Mouse (Mus musculus): ENCODE data around the gene P4hb. TPM values are rescaled to one million over a fixed set of nuclear protein-coding genes. Genes with fewer than 3 reads are reported as not detected.

The P4hb gene
- total and polyA plus RNA-seq, 3 experiments: 563 to 1,152 (median 625) TPM

DNA sequence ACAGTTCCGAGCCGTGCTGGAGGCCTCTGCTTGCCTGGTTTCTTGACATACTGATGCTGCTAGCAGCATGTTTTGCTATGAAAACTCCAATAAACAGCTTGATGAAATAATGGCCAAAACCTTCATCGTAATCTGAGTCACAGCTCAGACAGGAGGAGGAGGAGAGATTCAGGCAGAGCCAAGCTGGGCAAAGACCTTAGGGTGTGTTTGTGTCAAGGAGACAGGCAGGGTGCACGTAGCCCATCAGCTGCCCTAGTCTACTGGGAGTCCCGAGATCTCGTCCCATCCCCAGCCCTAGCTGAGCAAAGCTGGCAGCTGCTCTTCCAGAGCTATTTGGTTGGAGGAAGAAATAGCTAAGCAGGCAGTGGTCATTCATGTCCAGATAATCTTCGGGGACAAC is 32.6 kb upstream of the P4hb start:
- DNase-seq (ENCODE audit: low read depth, low spot score): no peak
- Histone ChIP-seq H3K4me3 (ENCODE audit: control insufficient read depth in 1 of 2, insufficient read depth in 1 of 2, low read depth in 2 of 2, low read length in 2 of 2) (no peak overlapping the region), H3K27ac (ENCODE audit: control insufficient read depth, low read depth, low read length) (no peak overlapping the region), H3K4me1 (ENCODE audit: control insufficient read depth in 1 of 2, insufficient read depth in 2 of 2, low read length in 2 of 2) (no peaks in the 10 kb centered on the region), H3K9ac (ENCODE audit: control insufficient read depth, low read depth, low read length, poor library complexity, severe bottlenecking) (no peak overlapping the region), H3K27me3 (ENCODE audit: control insufficient read depth in 1 of 2, insufficient read depth in 2 of 2, low read length in 2 of 2) (no peaks in the 10 kb centered on the region), H3K9me3 (replicated peaks; ENCODE audit: insufficient read depth, low read length) (no peaks in the 10 kb centered on the region), H3K36me3 (ENCODE audit: control insufficient read depth in 1 of 2, insufficient read depth in 2 of 2, low read length in 2 of 2) (peaks cover 5 to 11% of the 10 kb centered on the region in 2 experiments), H3K79me2 (ENCODE audit: control insufficient read depth, insufficient read depth, low read length, poor library complexity) (peaks cover 2% of the 10 kb centered on the region; the same call in 1 of the 2 replicates)
- no peak for TF ChIP-seq HCFC1 (IDR thresholded peaks at IDR 0.05; ENCODE audit: low read depth, low read length)
- TF ChIP-seq RAD21 (IDR thresholded peaks at IDR 0.05; ENCODE audit: low read depth, low read length): no peak
- no peak for TF ChIP-seq MAFK (IDR thresholded peaks at IDR 0.05; ENCODE audit: borderline replicate concordance, low read depth, low read length)
- no peak for TF ChIP-seq TCF12 (IDR thresholded peaks at IDR 0.05; ENCODE audit: low read depth, low read length)
- TF ChIP-seq NELFE (IDR thresholded peaks at IDR 0.05; ENCODE audit: low read depth, low read length): no peak
- no peak for TF ChIP-seq NRF1 (IDR thresholded peaks at IDR 0.05; ENCODE audit: insufficient read depth, low read depth, low read length, poor library complexity, severe bottlenecking)
- no peak for TF ChIP-seq ZKSCAN1 (IDR thresholded peaks at IDR 0.05; ENCODE audit: low read depth, low read length)
- TF ChIP-seq MAX (IDR thresholded peaks at IDR 0.05; ENCODE audit: low read length): no peak
- no peak for TF ChIP-seq GABPA (IDR thresholded peaks at IDR 0.05; ENCODE audit: low read depth, low read length)
- no peak for TF ChIP-seq ETS1 (IDR thresholded peaks at IDR 0.05; ENCODE audit: low read depth, low read length)
- TF ChIP-seq ZNF384 (IDR thresholded peaks at IDR 0.05; ENCODE audit: low read depth, low read length): no peak
- no peak for TF ChIP-seq ELF1 (IDR thresholded peaks at IDR 0.05; ENCODE audit: low read depth, low read length)
- TF ChIP-seq MXI1 (IDR thresholded peaks at IDR 0.05; ENCODE audit: low read depth, low read length): no peak

DNA sequence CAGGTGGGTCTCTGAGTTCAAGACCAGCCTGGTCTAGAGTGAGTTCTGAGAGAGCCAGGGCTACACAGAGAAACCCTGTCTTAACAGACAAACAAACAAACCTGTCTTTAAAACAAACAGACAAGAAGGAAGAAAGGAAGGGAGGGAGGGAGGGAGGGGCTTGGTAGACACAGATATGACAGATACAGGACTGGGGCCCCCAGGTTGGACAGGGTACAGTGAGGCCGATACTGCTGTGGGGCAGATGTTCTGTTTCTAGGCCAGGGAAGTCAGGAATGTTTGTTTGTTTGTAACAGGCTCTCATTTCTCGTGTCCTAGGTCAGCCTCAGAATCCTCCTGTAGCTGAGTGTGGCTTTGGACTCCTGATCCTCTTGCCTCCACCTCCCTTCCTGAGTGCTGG is 30.5 kb upstream of the P4hb start:
- Histone ChIP-seq H3K27me3 (ENCODE audit: control insufficient read depth in 1 of 2, insufficient read depth in 2 of 2, low read length in 2 of 2) (no peaks in the 10 kb centered on the region), H3K9ac (ENCODE audit: control insufficient read depth, low read depth, low read length, poor library complexity, severe bottlenecking) (no peak overlapping the region), H3K9me3 (replicated peaks; ENCODE audit: insufficient read depth, low read length) (no peaks in the 10 kb centered on the region), H3K36me3 (ENCODE audit: control insufficient read depth in 1 of 2, insufficient read depth in 2 of 2, low read length in 2 of 2) (peaks cover 12 to 21% of the 10 kb centered on the region in 2 experiments), H3K79me2 (ENCODE audit: control insufficient read depth, insufficient read depth, low read length, poor library complexity) (peaks cover 15% of the 10 kb centered on the region), H3K27ac (ENCODE audit: control insufficient read depth, low read depth, low read length) (no peak overlapping the region), H3K4me3 (ENCODE audit: control insufficient read depth in 1 of 2, insufficient read depth in 1 of 2, low read depth in 2 of 2, low read length in 2 of 2) (no peak overlapping the region), H3K4me1 (ENCODE audit: control insufficient read depth in 1 of 2, insufficient read depth in 2 of 2, low read length in 2 of 2) (peaks cover 5 to 14% of the 10 kb centered on the region in 2 experiments)
- TF ChIP-seq MYC (IDR thresholded peaks at IDR 0.05; ENCODE audit: low read depth, low read length): no peak
- TF ChIP-seq TCF12 (IDR thresholded peaks at IDR 0.05; ENCODE audit: low read depth, low read length): no peak
- TF ChIP-seq RCOR1 (IDR thresholded peaks at IDR 0.05; ENCODE audit: low read depth, low read length): no peak
- TF ChIP-seq TAL1 (IDR thresholded peaks at IDR 0.05; ENCODE audit: low read length): no peak
- no peak for TF ChIP-seq ZKSCAN1 (IDR thresholded peaks at IDR 0.05; ENCODE audit: low read depth, low read length)
- TF ChIP-seq GABPA (IDR thresholded peaks at IDR 0.05; ENCODE audit: low read depth, low read length): no peak
- no peak for TF ChIP-seq POLR2A (IDR thresholded peaks at IDR 0.05; ENCODE audit: control insufficient read depth in 1 of 2, insufficient read depth in 1 of 2, low read depth in 1 of 2, low read length in 2 of 2, poor library complexity in 1 of 2)
- no peak for TF ChIP-seq USF2 (IDR thresholded peaks at IDR 0.05; ENCODE audit: borderline replicate concordance in 1 of 2, insufficient read depth in 1 of 2, low read depth in 1 of 2, low read length in 2 of 2)
- TF ChIP-seq POLR2AphosphoS2 (IDR thresholded peaks at IDR 0.05; ENCODE audit: low read length): no peak
- no peak for TF ChIP-seq CHD2 (IDR thresholded peaks at IDR 0.05; ENCODE audit: low read length)
- TF ChIP-seq NRF1 (IDR thresholded peaks at IDR 0.05; ENCODE audit: insufficient read depth, low read depth, low read length, poor library complexity, severe bottlenecking): no peak
- TF ChIP-seq MAX (IDR thresholded peaks at IDR 0.05; ENCODE audit: low read length): no peak
- DNase-seq (ENCODE audit: low read depth, low spot score): no peak
